Mouse (Mus musculus): ENCODE measurements around the gene Mtpn.

Gene Mtpn

DNA sequence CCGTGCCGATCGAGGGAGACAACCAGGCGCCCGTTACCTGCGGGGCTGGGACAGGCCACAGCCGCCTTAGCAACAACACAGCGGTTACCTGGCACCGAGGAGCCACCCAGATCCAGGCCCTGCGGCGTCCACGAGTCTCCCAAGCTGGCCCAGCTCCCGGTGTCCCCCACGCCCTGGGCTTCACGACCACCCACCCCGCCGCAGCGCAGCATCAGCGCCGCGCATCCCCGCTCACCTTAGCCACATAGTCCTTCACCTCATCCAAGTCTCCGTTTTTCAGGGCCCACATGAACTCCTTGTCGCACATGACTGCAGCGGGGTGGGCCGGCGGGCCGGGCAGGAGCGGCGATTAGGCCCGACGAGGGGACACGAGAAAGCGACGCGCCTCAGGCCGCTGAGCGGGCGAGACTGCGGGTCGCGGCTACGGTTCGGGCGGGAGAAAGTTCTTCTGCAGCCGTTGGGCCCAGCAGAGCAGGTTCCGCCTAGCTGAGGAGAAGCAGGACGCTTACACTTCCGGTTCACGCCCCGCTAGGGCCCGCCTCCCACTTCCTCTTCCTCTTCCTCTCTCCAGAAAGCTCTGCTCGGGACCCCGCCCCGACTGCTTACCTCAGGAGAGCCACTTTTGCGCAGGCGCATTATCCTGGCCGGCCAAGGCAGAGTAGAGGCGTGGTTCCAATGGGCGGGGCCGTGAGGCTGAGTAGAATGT is at the start of gene Mtpn:
TSS of gene Mtpn (minus strand) at position 585 of the 706 bp plus-strand sequence.
- DNase-seq (ENCODE audit: low read depth, low spot score): peak; percentile 98
- Histone ChIP-seq H3K36me3 (ENCODE audit: control insufficient read depth, insufficient read depth, low read length, poor library complexity, severe bottlenecking) (no peaks in the 10 kb centered on the region), H3K27me3 (ENCODE audit: control insufficient read depth, insufficient read depth, low read length, poor library complexity, severe bottlenecking) (no peaks in the 10 kb centered on the region)

GRCm38 (mm10) chr6:35568731-35569130 is 29.0 kb upstream of the Mtpn start:
- no peaks in the 10 kb centered on the region for H3K36me3 ChIP-seq (ENCODE audit: control insufficient read depth, insufficient read depth, low read length, poor library complexity, severe bottlenecking)
- no peaks in the 10 kb centered on the region for H3K27me3 ChIP-seq (ENCODE audit: control insufficient read depth, insufficient read depth, low read length, poor library complexity, severe bottlenecking)
- no peak for DNase-seq (ENCODE audit: low read depth, low spot score)

- Histone ChIP-seq H3K36me3 (ENCODE audit: control insufficient read depth, insufficient read depth, low read length, poor library complexity, severe bottlenecking) (no peaks in the 10 kb centered on the region), H3K27me3 (ENCODE audit: control insufficient read depth, insufficient read depth, low read length, poor library complexity, severe bottlenecking) (no peaks in the 10 kb centered on the region)
- peak; percentile 75 for DNase-seq (ENCODE audit: low read depth, low spot score)
Measured at GRCm38 (mm10) chr6:35567755-35568154, 28.1 kb upstream of the Mtpn start.

DNA sequence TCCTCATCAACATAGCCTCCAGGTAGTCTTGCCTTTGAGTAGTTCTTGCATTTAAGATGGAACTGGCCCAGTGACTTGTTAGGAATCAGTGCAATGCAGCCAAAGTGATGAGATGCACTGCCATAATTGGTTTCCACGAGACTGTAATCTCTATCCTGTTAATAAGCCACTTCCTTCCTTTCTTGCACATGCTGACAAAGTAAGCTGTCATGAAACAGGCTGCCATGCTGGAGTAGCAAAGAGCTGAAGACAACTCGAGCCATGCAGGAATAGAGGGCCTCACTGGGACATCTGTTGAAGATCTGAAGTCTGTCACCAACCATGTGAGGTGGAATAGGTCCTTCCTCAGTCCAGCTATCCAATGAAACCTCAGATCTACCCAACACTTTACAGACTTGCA is 20.3 kb upstream of the Mtpn start:
- no peak for DNase-seq (ENCODE audit: low read depth, low spot score)
- no peaks in the 10 kb centered on the region for H3K36me3 ChIP-seq (ENCODE audit: control insufficient read depth, insufficient read depth, low read length, poor library complexity, severe bottlenecking)
- H3K27me3 ChIP-seq (ENCODE audit: control insufficient read depth, insufficient read depth, low read length, poor library complexity, severe bottlenecking): no peaks in the 10 kb centered on the region

- Histone ChIP-seq H3K36me3 (ENCODE audit: control insufficient read depth, insufficient read depth, low read length, poor library complexity, severe bottlenecking) (no peaks in the 10 kb centered on the region), H3K27me3 (ENCODE audit: control insufficient read depth, insufficient read depth, low read length, poor library complexity, severe bottlenecking) (no peaks in the 10 kb centered on the region)
- no peak for DNase-seq (ENCODE audit: low read depth, low spot score)
Measured at GRCm38 (mm10) chr6:35544352-35544751, 4.7 kb upstream of the Mtpn start.

DNA sequence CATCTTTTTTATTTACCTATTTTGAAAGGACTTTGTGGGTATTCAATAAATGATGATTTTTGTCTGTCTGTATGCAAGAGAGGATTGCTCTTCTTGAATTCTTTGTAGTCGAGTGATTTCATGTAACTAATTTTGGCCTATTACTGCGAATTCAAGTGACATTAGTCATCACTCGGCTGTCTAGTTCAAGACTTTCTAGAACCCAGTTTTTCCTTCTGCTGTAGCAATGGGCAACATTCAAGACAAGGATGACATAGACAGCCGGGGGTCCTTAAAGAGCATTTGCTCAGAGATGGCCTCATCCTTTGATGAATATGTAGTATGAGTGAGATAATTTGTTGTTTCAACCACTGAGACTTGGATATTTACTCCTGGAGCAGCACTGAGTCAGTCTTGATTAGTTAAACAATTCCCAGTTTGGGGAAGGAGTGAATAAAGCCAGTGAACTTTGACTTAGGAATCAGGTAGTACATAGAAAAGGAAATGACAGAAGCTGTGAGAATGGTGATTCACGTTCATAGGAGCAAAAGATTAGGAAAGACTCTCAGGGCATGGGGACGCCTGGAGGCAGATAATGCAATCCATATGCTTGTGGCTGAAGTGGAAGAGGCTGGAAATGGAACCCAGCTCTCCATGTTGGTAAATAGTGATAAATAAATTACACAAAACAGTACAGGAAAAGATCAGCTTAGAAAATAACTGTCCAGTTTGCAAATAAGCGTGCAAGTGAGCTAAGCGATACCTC is 3.1 kb upstream of the Mtpn start:
- Histone ChIP-seq H3K27me3 (ENCODE audit: control insufficient read depth, insufficient read depth, low read length, poor library complexity, severe bottlenecking) (no peaks in the 10 kb centered on the region), H3K36me3 (ENCODE audit: control insufficient read depth, insufficient read depth, low read length, poor library complexity, severe bottlenecking) (no peaks in the 10 kb centered on the region)
- no peak for DNase-seq (ENCODE audit: low read depth, low spot score)

- DNase-seq (ENCODE audit: low read depth, low spot score): no peak
- Histone ChIP-seq H3K36me3 (ENCODE audit: control insufficient read depth, insufficient read depth, low read length, poor library complexity, severe bottlenecking) (no peaks in the 10 kb centered on the region), H3K27me3 (ENCODE audit: control insufficient read depth, insufficient read depth, low read length, poor library complexity, severe bottlenecking) (no peaks in the 10 kb centered on the region)
Measured at GRCm38 (mm10) chr6:35540377-35540776, 689 bp upstream of the Mtpn start.

- peak; percentile 62 for DNase-seq (ENCODE audit: low read depth, low spot score)
Measured at GRCm38 (mm10) chr6:35538757-35539303, 858 bp downstream of the Mtpn start.

DNA sequence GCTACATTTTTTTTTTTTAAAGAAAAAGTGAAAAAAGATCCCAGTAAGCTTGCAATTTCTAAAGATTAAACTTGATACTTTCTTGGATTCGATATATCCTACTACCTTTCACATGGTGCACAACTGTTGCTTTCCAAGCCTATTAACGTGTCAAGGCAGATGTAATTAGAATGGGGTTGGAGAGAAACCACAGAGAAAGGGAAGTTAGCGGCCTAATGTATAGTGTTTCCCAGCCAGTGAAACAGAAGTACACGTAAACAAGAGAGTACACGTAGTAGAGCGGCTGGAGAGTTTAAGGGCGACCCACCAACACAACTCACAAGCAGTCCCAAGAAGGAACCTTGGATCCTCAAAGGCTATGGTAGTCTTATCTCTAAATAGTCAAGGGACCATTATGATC is 3.7 kb downstream of the Mtpn start:
- H3K27me3 ChIP-seq (ENCODE audit: control insufficient read depth, insufficient read depth, low read length, poor library complexity, severe bottlenecking): no peaks in the 10 kb centered on the region
- peak; percentile 53 for DNase-seq (ENCODE audit: low read depth, low spot score)
- no peaks in the 10 kb centered on the region for H3K36me3 ChIP-seq (ENCODE audit: control insufficient read depth, insufficient read depth, low read length, poor library complexity, severe bottlenecking)

More at GRCm38 (mm10) chr6:35538757-35539303, 858 bp downstream of the Mtpn start:
- Histone ChIP-seq H3K36me3 (ENCODE audit: control insufficient read depth, insufficient read depth, low read length, poor library complexity, severe bottlenecking) (no peaks in the 10 kb centered on the region), H3K27me3 (ENCODE audit: control insufficient read depth, insufficient read depth, low read length, poor library complexity, severe bottlenecking) (no peaks in the 10 kb centered on the region)

DNA sequence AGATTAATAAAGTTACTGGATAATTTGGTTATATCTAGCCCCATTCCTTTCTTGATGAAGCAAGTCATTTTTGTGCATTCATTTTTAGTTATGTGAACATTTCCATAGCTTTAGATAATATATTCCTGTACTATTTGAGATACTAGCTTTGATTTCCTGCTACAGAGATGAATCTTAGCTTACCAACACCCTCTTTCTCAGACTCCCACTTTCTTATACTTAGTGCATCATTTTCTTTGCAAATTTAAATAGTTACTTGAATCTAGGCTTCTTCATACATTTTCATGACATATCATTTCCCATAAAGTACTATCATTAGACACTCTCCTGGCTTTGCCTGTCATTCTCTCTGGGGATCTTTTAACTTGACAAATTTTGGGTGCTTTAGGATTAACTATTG is 26.3 kb downstream of the Mtpn start:
- Histone ChIP-seq H3K36me3 (ENCODE audit: control insufficient read depth, insufficient read depth, low read length, poor library complexity, severe bottlenecking) (peaks cover 8% of the 10 kb centered on the region), H3K27me3 (ENCODE audit: control insufficient read depth, insufficient read depth, low read length, poor library complexity, severe bottlenecking) (no peaks in the 10 kb centered on the region)
- DNase-seq (ENCODE audit: low read depth, low spot score): no peak

- Histone ChIP-seq H3K27me3 (ENCODE audit: control insufficient read depth, insufficient read depth, low read length, poor library complexity, severe bottlenecking) (no peaks in the 10 kb centered on the region), H3K36me3 (ENCODE audit: control insufficient read depth, insufficient read depth, low read length, poor library complexity, severe bottlenecking) (peaks cover 3% of the 10 kb centered on the region; the same call in 1 of the 2 replicates)
- no peak for DNase-seq (ENCODE audit: low read depth, low spot score)
Measured at GRCm38 (mm10) chr6:35504781-35505180, 34.9 kb downstream of the Mtpn start.

- Histone ChIP-seq H3K27me3 (ENCODE audit: control insufficient read depth, insufficient read depth, low read length, poor library complexity, severe bottlenecking) (no peaks in the 10 kb centered on the region), H3K36me3 (ENCODE audit: control insufficient read depth, insufficient read depth, low read length, poor library complexity, severe bottlenecking) (peaks cover 3% of the 10 kb centered on the region; the same call in 1 of the 2 replicates)
- DNase-seq (ENCODE audit: low read depth, low spot score): no peak
Measured at GRCm38 (mm10) chr6:35502904-35503303, 36.8 kb downstream of the Mtpn start.

DNA sequence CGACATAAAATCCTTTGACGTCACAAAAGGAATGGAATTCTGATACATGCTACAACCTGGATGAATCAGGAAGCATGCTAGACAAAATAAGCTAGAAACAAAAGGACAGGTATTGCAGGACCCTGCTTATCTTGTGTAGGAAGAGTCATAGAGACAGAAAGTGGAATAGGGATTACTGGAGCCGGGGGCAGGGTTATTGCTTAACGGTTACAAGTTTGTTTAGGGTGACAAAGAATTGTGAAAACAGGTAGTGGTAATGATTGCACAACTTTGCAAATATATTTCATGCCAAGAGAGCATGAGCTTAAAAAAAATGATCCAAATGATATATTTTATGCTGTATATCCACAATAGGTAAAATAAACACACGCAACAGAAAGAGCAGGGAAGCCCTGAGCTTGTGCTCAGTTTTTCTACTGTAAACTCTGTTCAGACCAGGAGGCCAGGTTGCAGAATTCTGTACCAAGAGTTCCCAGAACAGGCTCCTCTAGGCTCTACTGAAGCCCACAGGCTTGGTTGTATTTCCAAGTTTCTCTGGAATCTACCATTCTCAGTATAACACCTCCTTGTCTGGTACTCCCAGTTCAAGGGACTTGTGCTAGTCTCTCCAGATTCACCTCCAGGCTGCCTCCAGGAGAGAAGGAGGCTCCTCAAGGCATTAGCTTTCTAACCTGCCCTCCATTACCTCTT is 39.6 kb downstream of the Mtpn start:
- Histone ChIP-seq H3K27me3 (ENCODE audit: control insufficient read depth, insufficient read depth, low read length, poor library complexity, severe bottlenecking) (no peaks in the 10 kb centered on the region), H3K36me3 (ENCODE audit: control insufficient read depth, insufficient read depth, low read length, poor library complexity, severe bottlenecking) (peaks cover 2% of the 10 kb centered on the region; the same call in 1 of the 2 replicates)
- no peak for DNase-seq (ENCODE audit: low read depth, low spot score)

DNA sequence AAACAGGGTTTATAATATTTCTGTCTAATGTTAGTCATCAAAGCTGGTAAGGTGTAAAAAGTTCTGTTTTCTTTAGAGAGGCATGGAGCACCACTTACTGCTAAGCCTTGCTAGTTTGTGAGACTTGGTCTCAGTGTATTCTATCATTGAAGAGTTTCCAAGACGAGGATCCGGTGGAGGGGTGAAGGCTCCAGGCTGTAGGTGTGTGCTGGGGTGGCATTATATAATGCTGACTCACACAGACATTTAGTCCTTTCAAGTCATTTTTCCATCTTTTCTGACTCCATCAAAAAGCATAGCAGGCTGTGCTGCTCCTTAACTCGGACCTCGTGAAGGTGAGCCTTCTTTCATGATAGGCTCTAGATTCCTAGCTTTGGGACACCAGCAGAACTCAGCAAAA is 42.3 kb downstream of the Mtpn start:
- Histone ChIP-seq H3K36me3 (ENCODE audit: control insufficient read depth, insufficient read depth, low read length, poor library complexity, severe bottlenecking) (no peaks in the 10 kb centered on the region), H3K27me3 (ENCODE audit: control insufficient read depth, insufficient read depth, low read length, poor library complexity, severe bottlenecking) (no peaks in the 10 kb centered on the region)
- DNase-seq (ENCODE audit: low read depth, low spot score): no peak

DNA sequence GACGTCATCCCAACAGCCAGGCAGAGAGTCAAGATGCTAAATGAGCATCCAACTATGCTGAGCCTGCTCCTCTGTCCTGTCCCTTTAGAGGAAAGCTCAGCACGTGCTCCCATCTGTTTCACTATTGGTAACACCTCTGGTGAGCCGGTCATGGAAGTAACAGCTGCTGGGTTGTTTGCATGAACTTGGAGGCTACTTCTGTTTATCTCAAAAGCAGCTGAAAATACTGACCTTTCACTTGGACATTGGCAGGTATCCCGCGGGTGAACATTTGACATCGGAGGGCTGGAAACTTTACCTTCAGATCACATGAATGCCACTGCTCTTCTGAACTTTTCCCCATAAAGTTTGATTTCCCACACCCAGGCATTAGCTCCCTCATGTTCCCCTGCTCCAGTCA is 45.8 kb downstream of the Mtpn start:
- H3K27me3 ChIP-seq (ENCODE audit: control insufficient read depth, insufficient read depth, low read length, poor library complexity, severe bottlenecking): no peaks in the 10 kb centered on the region
- no peak for DNase-seq (ENCODE audit: low read depth, low spot score)
- no peaks in the 10 kb centered on the region for H3K36me3 ChIP-seq (ENCODE audit: control insufficient read depth, insufficient read depth, low read length, poor library complexity, severe bottlenecking)

Data from splenic B cell, adult 2 months (primary cell).